Mouse (Mus musculus): ENCODE data around the gene Rnf38. TPM values are rescaled to one million over a fixed set of nuclear protein-coding genes. Genes with fewer than 3 reads are reported as not detected.
A peak's percentile ranks its signal among the peaks of the same experiment; 100 is the strongest.

Gene Rnf38
- polyA plus RNA-seq, 1 experiment from 2014 or later, result 5.6 TPM

DNA sequence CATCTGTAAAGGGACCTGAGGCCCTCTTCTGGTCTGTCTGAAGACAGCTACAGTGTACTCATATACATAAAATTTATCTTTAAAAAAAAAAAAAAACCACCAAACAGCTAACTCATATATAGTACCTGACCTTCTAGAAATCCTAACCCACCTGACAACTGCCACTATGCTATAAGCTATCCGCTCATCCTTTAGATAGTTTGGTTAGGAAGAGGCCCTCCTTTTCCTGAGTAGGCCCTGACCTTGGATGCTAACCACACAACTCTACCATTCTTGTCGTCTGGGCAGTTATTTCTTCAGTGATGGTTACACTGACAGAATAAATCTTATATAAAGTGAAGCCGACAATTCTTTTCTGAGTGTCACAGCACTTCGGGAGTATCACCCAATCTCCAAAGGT is 80.7 kb downstream of the Rnf38 start:
- H3K9ac ChIP-seq (replicated peaks), result no peak overlapping the region
- H3K9me3 ChIP-seq (ENCODE audit: low read length), result no peaks in the 10 kb centered on the region
- ATAC-seq (no peak), DNase-seq (no peak)
- peaks cover 31% of the 10 kb centered on the region for H3K36me3 ChIP-seq (replicated peaks; ENCODE audit: insufficient read depth, low read length)
- no peaks in the 10 kb centered on the region for H3K27me3 ChIP-seq (ENCODE audit: insufficient read depth, low read length)
- H3K4me3 ChIP-seq (ENCODE audit: low read depth, low read length), result no peak overlapping the region
- H3K4me1 ChIP-seq (ENCODE audit: insufficient read depth), result peaks cover 7% of the 10 kb centered on the region
- no peak overlapping the region for H3K4me2 ChIP-seq (ENCODE audit: low read depth, low read length)
- H3K27ac ChIP-seq (ENCODE audit: low read depth), result no peak overlapping the region
- no peak for TF ChIP-seq EP300 (IDR thresholded peaks at IDR 0.05; ENCODE audit: low read depth)
- no peak for TF ChIP-seq CTCF (IDR thresholded peaks at IDR 0.05; ENCODE audit: low read depth)
- WGBS (ENCODE audit: insufficient replicate concordance), result 84% methylated on average over 4 of the region's 4 CpGs

DNA sequence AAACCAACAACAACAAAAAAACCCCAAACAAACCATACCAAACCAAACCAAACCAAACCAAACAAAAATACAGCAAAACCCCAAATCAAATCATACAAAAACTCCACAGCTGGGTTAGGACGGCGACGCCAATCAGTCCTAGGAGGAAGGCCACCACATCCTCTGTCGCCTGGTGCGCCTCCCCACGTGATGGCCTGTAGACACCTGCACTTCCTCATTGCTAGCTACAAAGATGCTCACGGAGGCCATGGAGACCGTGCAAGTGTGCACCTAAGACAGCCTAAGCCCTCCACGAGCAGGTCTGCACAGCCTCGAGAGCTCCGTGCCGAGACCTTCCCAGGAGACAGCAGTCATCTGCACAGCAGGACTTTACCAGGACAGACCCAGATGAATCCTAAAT is 106.8 kb downstream of the Rnf38 start:
- TF ChIP-seq CTCF (IDR thresholded peaks at IDR 0.05; ENCODE audit: low read depth) (no peak), EP300 (IDR thresholded peaks at IDR 0.05; ENCODE audit: low read depth) (no peak)
- no peak for DNase-seq

DNA sequence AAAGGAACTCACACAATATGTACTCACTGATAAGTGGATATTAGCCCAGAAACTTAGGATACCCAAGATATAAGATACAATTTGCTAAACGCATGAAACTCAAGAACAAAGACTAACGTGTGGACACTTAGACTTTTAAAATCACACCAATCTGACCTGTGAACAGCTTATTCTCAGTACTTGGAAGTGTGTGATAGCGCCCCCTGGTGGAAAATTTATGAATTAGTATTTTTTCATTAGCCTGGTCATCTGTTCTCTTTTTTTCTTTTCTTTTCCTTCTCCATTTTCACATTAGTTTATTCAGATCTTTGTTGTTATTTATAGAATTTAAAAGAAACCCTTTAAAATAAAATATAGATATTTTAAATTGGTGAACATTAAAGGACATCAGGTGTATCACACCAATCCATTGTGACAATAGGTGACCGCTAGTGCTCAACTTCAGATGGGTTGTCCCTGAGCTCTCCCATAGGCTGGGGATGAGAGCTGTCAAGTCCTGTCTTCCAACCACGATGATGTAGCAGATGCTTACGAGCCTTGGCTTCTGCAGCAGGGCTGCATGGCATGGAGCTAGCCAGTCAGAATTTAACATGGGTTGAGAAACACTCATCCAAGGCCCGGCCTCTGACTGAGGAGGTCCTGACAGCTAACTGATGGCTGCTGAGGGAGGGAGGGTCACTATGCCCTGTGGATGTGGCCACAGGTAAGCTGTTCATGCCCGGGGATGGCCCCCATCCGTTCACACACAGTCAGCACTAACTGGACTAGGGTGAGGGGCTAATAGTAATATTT is 114.0 kb downstream of the Rnf38 start:
- Histone ChIP-seq H3K36me3 (replicated peaks; ENCODE audit: insufficient read depth, low read length) (no peaks in the 10 kb centered on the region), H3K9ac (replicated peaks) (no peak overlapping the region), H3K27ac (ENCODE audit: low read depth) (no peak overlapping the region), H3K4me2 (ENCODE audit: low read depth, low read length) (no peak overlapping the region), H3K9me3 (ENCODE audit: low read length) (no peaks in the 10 kb centered on the region), H3K4me3 (ENCODE audit: low read depth, low read length) (no peak overlapping the region), H3K4me1 (ENCODE audit: insufficient read depth) (no peaks in the 10 kb centered on the region), H3K27me3 (ENCODE audit: insufficient read depth, low read length) (no peaks in the 10 kb centered on the region)
- TF ChIP-seq CTCF (IDR thresholded peaks at IDR 0.05; ENCODE audit: low read depth), result peak; percentile 70
- no peak for TF ChIP-seq EP300 (IDR thresholded peaks at IDR 0.05; ENCODE audit: low read depth)
- DNase-seq (no peak), ATAC-seq (peak; percentile 12; the same call in 1 of the 2 replicates)
- 43% methylated on average over 9 of the region's 9 CpGs for WGBS (ENCODE audit: insufficient replicate concordance)

More for the DNA sequence above, 106.8 kb downstream of the Rnf38 start:
- no peaks in the 10 kb centered on the region for H3K4me1 ChIP-seq (ENCODE audit: insufficient read depth)
- ATAC-seq, result no peak
- no peak overlapping the region for H3K4me3 ChIP-seq (ENCODE audit: low read depth, low read length)
- H3K27me3 ChIP-seq (ENCODE audit: insufficient read depth, low read length), result no peaks in the 10 kb centered on the region
- WGBS (ENCODE audit: insufficient replicate concordance), result 77% methylated on average over 12 of the region's 12 CpGs
- no peaks in the 10 kb centered on the region for H3K9me3 ChIP-seq (ENCODE audit: low read length)
- peaks cover 39% of the 10 kb centered on the region for H3K36me3 ChIP-seq (replicated peaks; ENCODE audit: insufficient read depth, low read length)
- H3K4me2 ChIP-seq (ENCODE audit: low read depth, low read length), result no peak overlapping the region
- H3K9ac ChIP-seq (replicated peaks), result no peak overlapping the region
- no peak overlapping the region for H3K27ac ChIP-seq (ENCODE audit: low read depth)

DNA sequence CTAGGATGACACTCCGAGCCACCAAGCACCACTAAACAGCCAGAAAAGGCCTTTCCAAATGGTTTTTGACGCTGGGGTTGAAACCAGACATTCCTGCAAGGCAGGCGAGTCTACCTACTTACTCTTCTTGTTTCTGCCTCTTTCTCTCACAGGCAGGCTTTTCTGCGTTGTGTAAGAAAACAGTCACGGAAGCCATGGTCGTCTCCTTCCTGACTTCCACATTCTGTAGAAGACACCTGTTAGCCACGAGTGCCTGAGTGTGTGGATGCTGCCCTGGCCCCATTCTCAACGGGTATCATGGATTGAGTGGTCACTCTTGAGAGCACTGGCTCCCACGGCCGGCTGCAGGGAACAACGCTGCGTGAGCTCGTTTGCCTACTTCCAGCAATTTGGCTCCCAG is 118.5 kb downstream of the Rnf38 start:
- Histone ChIP-seq H3K4me3 (ENCODE audit: low read depth, low read length) (no peak overlapping the region), H3K9me3 (ENCODE audit: low read length) (no peaks in the 10 kb centered on the region), H3K4me2 (ENCODE audit: low read depth, low read length) (no peak overlapping the region), H3K27me3 (ENCODE audit: insufficient read depth, low read length) (no peaks in the 10 kb centered on the region), H3K4me1 (ENCODE audit: insufficient read depth) (peaks cover 2% of the 10 kb centered on the region; the same call in 1 of the 2 replicates), H3K9ac (replicated peaks) (no peak overlapping the region), H3K27ac (ENCODE audit: low read depth) (no peak overlapping the region), H3K36me3 (replicated peaks; ENCODE audit: insufficient read depth, low read length) (no peaks in the 10 kb centered on the region)
- ATAC-seq, result no peak
- DNase-seq, result no peak
- WGBS (ENCODE audit: insufficient replicate concordance), result 80% methylated on average over 13 of the region's 13 CpGs
- TF ChIP-seq CTCF (IDR thresholded peaks at IDR 0.05; ENCODE audit: low read depth) (no peak), EP300 (IDR thresholded peaks at IDR 0.05; ENCODE audit: low read depth) (no peak)

GRCm38 (mm10) chr4:44113393-44114138 is 120.0 kb downstream of the Rnf38 start:
- 19% methylated on average over 16 of the region's 16 CpGs for WGBS (ENCODE audit: insufficient replicate concordance)
- peaks cover 2% of the 10 kb centered on the region; the same call in 1 of the 2 replicates for H3K4me1 ChIP-seq (ENCODE audit: insufficient read depth)
- H3K9me3 ChIP-seq (ENCODE audit: low read length), result no peaks in the 10 kb centered on the region
- H3K4me2 ChIP-seq (ENCODE audit: low read depth, low read length), result peak overlapping the region; percentile 54
- DNase-seq, result no peak
- TF ChIP-seq EP300 (IDR thresholded peaks at IDR 0.05; ENCODE audit: low read depth) (no peak), CTCF (IDR thresholded peaks at IDR 0.05; ENCODE audit: low read depth) (0 out of 2 replicates have a peak, but pooled peaks have one; percentile 3)
- ATAC-seq, result no peak
- H3K9ac ChIP-seq (replicated peaks), result no peak overlapping the region
- no peak overlapping the region for H3K4me3 ChIP-seq (ENCODE audit: low read depth, low read length)
- H3K36me3 ChIP-seq (replicated peaks; ENCODE audit: insufficient read depth, low read length), result no peaks in the 10 kb centered on the region
- H3K27me3 ChIP-seq (ENCODE audit: insufficient read depth, low read length), result no peaks in the 10 kb centered on the region
- no peak overlapping the region for H3K27ac ChIP-seq (ENCODE audit: low read depth)

- no peak overlapping the region for H3K9ac ChIP-seq (replicated peaks)
- H3K36me3 ChIP-seq (replicated peaks; ENCODE audit: insufficient read depth, low read length), result no peaks in the 10 kb centered on the region
- H3K9me3 ChIP-seq (ENCODE audit: low read length), result no peaks in the 10 kb centered on the region
- no peaks in the 10 kb centered on the region for H3K27me3 ChIP-seq (ENCODE audit: insufficient read depth, low read length)
- no peak for TF ChIP-seq CTCF (IDR thresholded peaks at IDR 0.05; ENCODE audit: low read depth)
- TF ChIP-seq EP300 (IDR thresholded peaks at IDR 0.05; ENCODE audit: low read depth), result no peak
- DNase-seq, result no peak
- H3K4me3 ChIP-seq (ENCODE audit: low read depth, low read length), result no peak overlapping the region
- peaks cover 2% of the 10 kb centered on the region; the same call in 1 of the 2 replicates for H3K4me1 ChIP-seq (ENCODE audit: insufficient read depth)
- ATAC-seq, result peak; percentile 51; the same call in 1 of the 2 replicates
- 41% methylated on average over 4 of the region's 4 CpGs for WGBS (ENCODE audit: insufficient replicate concordance)
- no peak overlapping the region for H3K27ac ChIP-seq (ENCODE audit: low read depth)
- no peak overlapping the region for H3K4me2 ChIP-seq (ENCODE audit: low read depth, low read length)
Measured at GRCm38 (mm10) chr4:44112741-44113140, 120.8 kb downstream of the Rnf38 start.

Measured in liver, postnatal 0 days (tissue).